Mouse (Mus musculus) midbrain, embryonic 11.5 days (tissue): Measurements from ENCODE around the gene Mgat3. TPM values are rescaled to one million over a fixed set of nuclear protein-coding genes. Genes with fewer than 3 reads are reported as not detected.

ENCODE experiments used
- ATAC-seq: fragments of 200-750 bp; cut with Nextera tagmentation; 2 replicates; pipeline ENCODE4 v1.8.0; 2017; ENCODE audit warnings: moderate TSS enrichment, moderate library complexity; ENCODE audit not compliant: low FRiP score
- DNase-seq: peaks from one replicate; pipeline ENCODE4 v3.0.0; 2015; ENCODE audit warnings: low spot score; ENCODE audit errors: missing footprints
- H3K27ac ChIP-seq: fragments of 300-500 bp; sonication (generic); 2 replicates; pipeline ENCODE4 v1.5.1; 2014; ENCODE audit warnings: low read depth, low read length
- H3K27me3 ChIP-seq: fragments of 300-500 bp; sonication (generic); 2 replicates; pipeline ENCODE4 v1.6.1; 2014; ENCODE audit warnings: mild to moderate bottlenecking, low read length, moderate library complexity, mixed read lengths; ENCODE audit not compliant: control insufficient read depth, insufficient read depth
- H3K36me3 ChIP-seq: fragments of 300-500 bp; sonication (generic); 2 replicates; pipeline ENCODE4 v1.6.1; 2014; ENCODE audit warnings: mild to moderate bottlenecking, low read length, moderate library complexity, mixed read lengths; ENCODE audit not compliant: control insufficient read depth, insufficient read depth
- H3K4me1 ChIP-seq: fragments of 300-500 bp; sonication (generic); 2 replicates; pipeline ENCODE4 v1.6.1; 2014; ENCODE audit warnings: low read length; ENCODE audit not compliant: control insufficient read depth, insufficient read depth
- H3K4me2 ChIP-seq: fragments of 300-500 bp; sonication (generic); 2 replicates; pipeline ENCODE4 v1.6.1; 2014; ENCODE audit warnings: mild to moderate bottlenecking, moderate library complexity
- H3K4me3 ChIP-seq: fragments of 300-500 bp; sonication (generic); 2 replicates; pipeline ENCODE4 v1.5.1; 2014; ENCODE audit warnings: low read depth, low read length
- H3K9ac ChIP-seq: fragments of 300-500 bp; sonication (generic); 2 replicates; pipeline ENCODE4 v1.6.1; 2014; ENCODE audit warnings: low read length
- H3K9me3 ChIP-seq: fragments of 300-500 bp; sonication (generic); 2 replicates; pipeline ENCODE4 v1.6.1; 2016; ENCODE audit warnings: low read length; ENCODE audit not compliant: control insufficient read depth
- WGBS: fragments of 180-500 bp; shearing (Covaris S2); extraction: QIAGEN DNeasy Blood & Tissue Kit; methylation state at CpG from one replicate; pipeline ENCODE4 v1.1.7; 2014; 5-methylcytosine and 5-hydroxymethylcytosine counted together
- polyA plus RNA-seq: library from polyadenylated mRNA; unstranded; fragments of >200 nt; fragmentation: Nextera tagmentation; extraction: Ambion mirVana; gene quantifications from 2 replicates; pipeline ENCODE4 v1.2.1, GENCODE M21; 2014

The Mgat3 gene
- polyA plus RNA-seq, 1 experiment from 2014 or later = 10.7 TPM

DNA sequence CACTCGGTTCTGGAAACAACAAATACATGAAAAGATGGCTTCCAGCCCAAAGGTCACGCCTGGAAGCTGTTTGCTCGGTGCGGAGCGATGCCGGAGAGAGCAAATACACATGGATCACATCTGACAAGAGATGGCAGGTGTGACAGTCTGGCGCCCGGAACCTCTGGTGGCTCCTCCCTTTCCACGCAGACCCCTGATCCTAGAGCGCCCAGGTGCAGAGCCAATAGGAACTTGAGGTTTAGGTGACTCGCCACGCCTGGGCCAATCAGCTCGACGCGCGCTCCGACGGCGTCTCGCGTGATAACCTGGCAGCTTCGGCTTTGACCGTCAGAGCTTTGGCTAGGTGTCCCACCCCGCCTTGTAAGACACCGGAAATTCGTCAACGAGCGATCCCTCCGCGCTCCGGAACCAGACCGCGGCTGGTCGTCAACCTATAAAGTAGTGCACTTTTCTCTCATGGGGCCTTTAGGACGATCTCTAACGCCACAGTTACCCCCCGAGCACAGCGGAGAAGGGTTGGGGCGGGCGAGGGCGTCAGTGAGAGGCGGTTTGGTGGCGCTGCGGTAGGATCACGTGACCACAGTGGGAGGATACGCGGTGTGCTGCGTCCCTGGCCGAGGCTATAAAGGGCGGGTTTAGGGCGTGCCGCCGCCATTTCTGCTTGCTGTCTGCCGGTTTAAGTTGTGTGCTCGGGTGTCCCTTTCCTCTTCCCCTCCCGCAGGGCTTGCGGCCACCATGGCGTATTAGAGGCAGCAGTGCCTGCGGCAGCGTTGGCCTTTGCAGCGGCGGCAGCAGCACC is 81.5 kb downstream of the Mgat3 start, which contains the start of gene Atf4:
Gene Atf4 (plus strand): TSS at position 338 of the 799 bp plus-strand sequence.
- Histone ChIP-seq H3K4me2 (peak within 1 kb of the TSS; percentile 93), H3K9ac (peak within 1 kb of the TSS; percentile 100), H3K4me1 (peaks cover 18% of the 10 kb centered on the region), H3K27ac (peak within 1 kb of the TSS; percentile 97), H3K9me3 (no peaks in the 10 kb centered on the region), H3K36me3 (peaks cover 14% of the 10 kb centered on the region), H3K27me3 (no peaks in the 10 kb centered on the region), H3K4me3 (peak within 1 kb of the TSS; percentile 100)
- ATAC-seq (peak; percentile 95), DNase-seq (peak; percentile 100)
- under 1% methylated on average over 62 of the region's 62 CpGs for WGBS

DNA sequence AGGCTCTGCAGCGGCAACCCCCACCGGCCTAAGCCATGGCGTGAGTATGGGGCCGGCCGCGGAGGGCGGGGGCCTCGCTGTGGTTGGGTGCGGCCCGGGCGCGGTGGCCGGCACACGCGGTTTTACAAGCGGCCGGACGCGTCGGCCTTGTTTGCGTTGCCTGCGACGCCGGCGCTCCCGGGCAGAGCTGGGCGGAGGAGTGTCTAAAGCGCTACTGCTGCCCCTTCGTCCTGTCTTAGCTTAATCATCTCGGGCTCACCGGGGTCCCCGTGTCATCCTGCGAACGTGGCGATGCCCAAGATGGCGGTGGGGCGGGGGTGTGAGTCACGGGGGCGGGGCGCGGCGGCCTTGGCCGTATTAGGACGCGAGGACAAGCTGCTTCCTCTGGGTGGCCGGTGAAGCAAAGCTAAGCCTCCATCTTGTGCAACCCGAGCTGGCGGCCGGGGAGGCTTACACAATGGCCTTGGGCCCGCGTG is 82.2 kb downstream of the Mgat3 start:
- Histone ChIP-seq H3K9ac (peak overlapping the region; percentile 100), H3K4me3 (peak overlapping the region; percentile 100), H3K9me3 (no peaks in the 10 kb centered on the region), H3K4me1 (peaks cover 18% of the 10 kb centered on the region), H3K27me3 (no peaks in the 10 kb centered on the region), H3K4me2 (peak overlapping the region; percentile 93), H3K36me3 (peaks cover 13% of the 10 kb centered on the region), H3K27ac (peak overlapping the region; percentile 97)
- peak; percentile 31 for ATAC-seq
- peak; percentile 95 for DNase-seq
- WGBS = under 1% methylated on average over 50 of the region's 51 CpGs

DNA sequence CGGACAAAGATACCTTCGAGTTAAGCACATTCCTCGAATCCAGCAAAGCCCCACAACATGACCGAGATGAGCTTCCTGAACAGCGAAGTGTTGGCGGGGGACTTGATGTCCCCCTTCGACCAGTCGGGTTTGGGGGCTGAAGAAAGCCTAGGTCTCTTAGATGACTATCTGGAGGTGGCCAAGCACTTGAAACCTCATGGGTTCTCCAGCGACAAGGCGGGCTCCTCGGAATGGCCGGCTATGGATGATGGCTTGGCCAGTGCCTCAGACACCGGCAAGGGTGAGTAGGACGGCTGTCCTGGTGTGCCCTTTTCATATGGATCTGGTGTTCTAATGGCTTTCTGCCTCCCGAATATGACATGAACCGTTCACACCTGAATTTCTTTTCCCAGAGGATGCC is 82.7 kb downstream of the Mgat3 start:
- 13% methylated on average over 16 of the region's 16 CpGs for WGBS
- peaks cover 18% of the 10 kb centered on the region for H3K4me1 ChIP-seq
- ATAC-seq = no peak

DNA sequence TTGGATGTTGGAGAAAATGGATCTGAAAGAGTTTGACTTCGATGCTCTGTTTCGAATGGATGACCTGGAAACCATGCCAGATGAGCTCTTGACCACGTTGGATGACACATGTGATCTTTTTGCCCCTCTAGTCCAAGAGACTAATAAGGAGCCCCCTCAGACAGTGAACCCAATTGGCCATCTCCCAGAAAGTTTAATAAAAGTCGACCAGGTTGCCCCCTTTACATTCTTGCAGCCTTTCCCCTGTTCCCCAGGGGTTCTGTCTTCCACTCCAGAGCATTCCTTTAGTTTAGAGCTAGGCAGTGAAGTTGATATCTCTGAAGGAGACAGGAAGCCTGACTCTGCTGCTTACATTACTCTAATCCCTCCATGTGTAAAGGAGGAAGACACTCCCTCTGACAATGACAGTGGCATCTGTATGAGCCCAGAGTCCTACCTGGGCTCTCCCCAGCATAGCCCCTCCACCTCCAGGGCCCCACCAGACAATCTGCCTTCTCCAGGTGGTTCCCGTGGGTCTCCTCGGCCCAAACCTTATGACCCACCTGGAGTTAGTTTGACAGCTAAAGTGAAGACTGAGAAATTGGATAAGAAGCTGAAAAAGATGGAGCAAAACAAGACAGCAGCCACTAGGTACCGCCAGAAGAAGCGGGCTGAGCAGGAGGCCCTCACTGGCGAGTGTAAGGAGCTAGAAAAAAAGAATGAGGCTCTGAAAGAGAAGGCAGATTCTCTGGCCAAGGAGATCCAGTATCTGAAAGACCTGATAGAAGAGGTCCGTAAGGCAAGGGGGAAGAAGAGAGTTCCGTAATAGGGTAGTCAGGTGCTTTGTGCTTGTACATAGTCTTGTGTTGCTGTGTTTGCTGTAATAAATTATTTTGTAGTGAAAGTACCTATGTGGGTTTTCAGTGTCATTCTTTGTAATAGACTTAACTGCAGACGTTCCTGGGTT is 83.4 kb downstream of the Mgat3 start:
- Histone ChIP-seq H3K36me3 (peaks cover 13% of the 10 kb centered on the region), H3K27me3 (no peaks in the 10 kb centered on the region), H3K9me3 (no peaks in the 10 kb centered on the region), H3K4me1 (peaks cover 18% of the 10 kb centered on the region), H3K9ac (peak overlapping the region; percentile 100), H3K27ac (0 out of 2 replicates have a peak overlapping the region, but pooled peaks have one; percentile 97), H3K4me2 (peak overlapping the region; percentile 93), H3K4me3 (peak overlapping the region; percentile 100)
- ATAC-seq (no peak), DNase-seq (no peak)
- 67% methylated on average over 12 of the region's 12 CpGs for WGBS

More for the DNA sequence above, 82.7 kb downstream of the Mgat3 start:
- H3K4me2 ChIP-seq = peak overlapping the region; percentile 93
- H3K4me3 ChIP-seq = peak overlapping the region; percentile 100
- peak overlapping the region; percentile 97 for H3K27ac ChIP-seq
- no peaks in the 10 kb centered on the region for H3K9me3 ChIP-seq
- H3K27me3 ChIP-seq = no peaks in the 10 kb centered on the region
- peaks cover 13% of the 10 kb centered on the region for H3K36me3 ChIP-seq
- DNase-seq = no peak
- peak overlapping the region; percentile 100 for H3K9ac ChIP-seq

DNA sequence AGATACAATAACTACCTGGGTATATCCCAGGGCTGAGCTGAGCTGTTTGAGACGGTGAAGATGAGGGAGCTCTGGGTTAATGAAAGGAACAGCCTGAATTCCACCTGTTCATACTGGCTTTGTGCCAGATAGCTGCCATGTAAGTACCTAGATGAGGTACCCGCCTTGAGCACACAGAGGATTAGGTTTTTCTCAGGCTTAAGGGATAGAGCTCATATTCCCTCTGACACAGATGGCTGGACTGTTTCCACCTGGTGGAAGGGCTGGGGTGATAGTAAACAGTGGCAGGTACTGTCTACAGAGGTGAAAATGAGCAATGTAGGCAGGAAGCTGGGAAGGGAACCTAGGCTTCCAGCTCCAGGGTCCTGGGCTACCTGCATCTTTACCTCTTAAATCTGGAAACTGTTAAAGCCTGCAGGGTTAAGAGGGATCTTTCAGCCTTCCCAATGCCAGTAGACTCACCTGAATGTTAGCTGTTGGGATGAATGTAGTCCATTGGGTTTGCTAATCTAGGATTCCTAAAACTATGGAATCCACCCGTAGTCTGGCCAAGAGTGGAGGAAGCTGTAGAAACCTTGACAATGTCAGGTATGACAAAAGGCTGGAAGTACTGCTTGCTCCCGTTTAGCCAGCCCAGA is 84.2 kb downstream of the Mgat3 start:
- 42% methylated on average over 4 of the region's 4 CpGs for WGBS
- H3K4me2 ChIP-seq = peak overlapping the region; percentile 93; the same call in 1 of the 2 replicates
- H3K9me3 ChIP-seq = no peaks in the 10 kb centered on the region
- no peak for ATAC-seq
- 0 out of 2 replicates have a peak overlapping the region, but pooled peaks have one; percentile 34 for H3K9ac ChIP-seq
- peak overlapping the region; percentile 100 for H3K4me3 ChIP-seq
- 0 out of 2 replicates have a peak overlapping the region, but pooled peaks have one; percentile 30 for H3K27ac ChIP-seq
- peaks cover 18% of the 10 kb centered on the region for H3K4me1 ChIP-seq
- no peaks in the 10 kb centered on the region for H3K27me3 ChIP-seq
- H3K36me3 ChIP-seq = peaks cover 13% of the 10 kb centered on the region
- DNase-seq = peak; percentile 86

DNA sequence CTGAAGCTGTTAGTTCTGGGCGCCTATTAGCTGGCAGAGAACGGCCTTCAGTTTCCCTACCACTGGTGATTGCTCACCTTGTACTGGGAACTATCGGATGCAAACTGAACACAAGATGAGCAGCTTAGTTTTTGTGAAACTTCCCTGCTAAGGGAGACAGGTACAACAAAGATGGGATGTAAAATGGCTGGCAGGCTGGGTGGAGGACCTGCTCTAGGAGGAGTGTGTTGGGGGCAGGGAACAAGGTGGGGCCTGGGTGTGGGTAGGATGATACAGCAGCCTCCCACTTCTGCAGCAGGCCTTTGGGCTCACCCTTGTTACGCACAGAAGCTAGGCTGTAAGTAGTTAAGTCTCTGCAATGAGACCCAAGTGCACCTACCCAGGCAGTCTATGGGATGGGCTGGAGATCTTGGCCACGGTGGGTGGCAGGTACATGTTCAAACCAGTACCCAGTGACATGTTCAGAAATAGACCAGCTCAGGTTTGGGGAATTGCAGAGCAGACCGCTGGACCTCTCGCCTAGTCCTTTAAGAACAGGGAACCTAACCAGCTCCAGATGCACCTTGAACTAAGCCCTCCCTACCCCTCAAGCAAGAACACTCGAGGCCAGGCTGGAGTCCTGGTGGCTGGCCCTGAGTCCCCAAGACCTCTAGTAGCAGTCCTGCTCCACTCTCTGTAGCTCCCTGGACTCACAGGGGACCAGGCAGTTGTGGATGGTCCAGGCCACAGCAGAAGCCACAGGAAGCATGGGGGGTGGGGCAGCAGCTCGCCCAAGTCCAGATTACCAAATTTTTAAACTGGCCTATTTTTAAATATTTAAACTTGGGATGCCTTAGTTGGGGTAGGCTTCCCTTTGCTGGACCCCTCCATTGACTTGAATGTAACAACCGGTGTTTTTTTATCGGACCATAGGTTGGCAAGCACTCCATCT is 85.0 kb downstream of the Mgat3 start:
- no peak overlapping the region for H3K4me3 ChIP-seq
- 0 out of 2 replicates have a peak overlapping the region, but pooled peaks have one; percentile 1 for H3K9ac ChIP-seq
- 69% methylated on average over 11 of the region's 11 CpGs for WGBS
- peaks cover 22% of the 10 kb centered on the region for H3K4me1 ChIP-seq
- peak; percentile 86 for DNase-seq
- peaks cover 13% of the 10 kb centered on the region for H3K36me3 ChIP-seq
- H3K27ac ChIP-seq = peak overlapping the region; percentile 30
- no peaks in the 10 kb centered on the region for H3K27me3 ChIP-seq
- no peaks in the 10 kb centered on the region for H3K9me3 ChIP-seq
- ATAC-seq = no peak
- H3K4me2 ChIP-seq = no peak overlapping the region

DNA sequence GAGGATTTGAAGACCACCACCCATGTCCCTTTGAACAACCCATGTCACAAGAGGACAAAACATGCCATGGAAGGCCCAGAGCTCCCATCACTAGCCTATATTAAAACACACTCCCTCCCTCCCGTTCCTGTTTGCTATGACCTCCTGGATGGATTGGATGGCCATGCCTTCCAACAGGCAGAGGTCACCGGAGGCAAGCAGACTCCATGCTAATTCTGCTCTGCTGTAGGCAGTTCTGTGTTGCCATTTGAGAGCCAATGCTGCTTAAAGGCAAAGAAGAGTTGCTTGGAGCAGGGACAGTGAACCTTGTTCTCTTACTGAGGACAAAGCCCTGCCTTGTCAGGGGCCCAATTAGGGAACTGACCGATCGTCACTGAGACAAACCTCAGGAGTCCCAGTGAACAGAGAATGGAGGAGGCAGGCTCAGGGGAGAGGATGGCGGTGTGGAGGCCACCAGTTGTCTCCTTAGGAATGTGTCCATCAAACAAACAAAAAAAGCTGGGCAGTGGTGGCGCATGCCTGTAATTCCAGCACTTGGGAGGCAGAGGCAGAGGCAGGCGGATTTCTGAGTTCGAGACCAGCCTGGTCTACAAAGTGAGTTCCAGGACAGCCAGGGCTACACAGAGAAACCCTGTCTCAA is 86.0 kb downstream of the Mgat3 start:
- DNase-seq = no peak
- Histone ChIP-seq H3K27ac (no peak overlapping the region), H3K27me3 (no peaks in the 10 kb centered on the region), H3K4me1 (peaks cover 18% of the 10 kb centered on the region), H3K36me3 (peaks cover 13% of the 10 kb centered on the region), H3K9me3 (no peaks in the 10 kb centered on the region), H3K9ac (no peak overlapping the region), H3K4me3 (no peak overlapping the region), H3K4me2 (no peak overlapping the region)
- no peak for ATAC-seq
- 83% methylated on average over 8 of the region's 8 CpGs for WGBS
